ENCODE assay signal across 13 mouse cellular contexts in genomic region chr2:34843211-34843939, GRCm38 (mm10). TPM values are rescaled to one million over a fixed set of nuclear protein-coding genes. Genes with fewer than 3 reads are reported as not detected.
DNase-seq lines count a peak whose midpoint lies in the region; TF ChIP-seq lines count a peak whose summit lies in the region.
"Had no signal": no experiment of that assay in that cellular context is flagged by ENCODE, and none has a peak within 500 bp of the region (broad histone marks: within the 10 kb centered on the region; RNA-seq: fewer than 3 reads in every experiment).

No protein-coding gene starts in this region.

- peak in 1 of 2 experiments; percentile 16 for DNase-seq in left cerebral cortex, adult 2 months (ENCODE audit: extremely low spot score in 1 of 2, low spot score in 2 of 2)
- no peak for DNase-seq in left cerebral cortex, adult 8-10 months (ENCODE audit: low spot score in 2 of 2)
- DNase-seq in gastrocnemius, adult 2 months = peak; percentile 71
- DNase-seq in kidney, postnatal 25 days = peak; percentile 70 to 87
- peak; percentile 20 for DNase-seq in testis, postnatal 14 days (ENCODE audit: low spot score)
- DNase-seq in cerebellum, adult 18-20 months = no peak
- no peak for DNase-seq in layer of hippocampus, adult 9-10 months (ENCODE audit: low spot score)
- DNase-seq in thymus, postnatal 0 days (ENCODE audit: low spot score) = no peak
- DNase-seq: cerebellum, adult 9-10 months had no signal

- intact Hi-C loops in left cerebral cortex, adult 2 months (cut with DNase I) = no loop called here
- intact Hi-C loops in gastrocnemius, adult 2 months (cut with DNase I) = no loop called here

- peak overlapping the region; percentile 40; the same call in 1 of the 2 replicates for H3K27ac ChIP-seq in left cerebral cortex, adult 2 months
- H3K27ac ChIP-seq in gastrocnemius, adult 2 months = peak overlapping the region; percentile 77
- H3K27ac ChIP-seq: hindbrain, embryonic 13.5 days had no signal

- TF ChIP-seq CTCF in left cerebral cortex, adult 2 months (IDR thresholded peaks at IDR 0.05) = no peak
- TF ChIP-seq CTCF in gastrocnemius, adult 2 months (IDR thresholded peaks at IDR 0.05) = no peak

- no peak overlapping the region for H3K4me3 ChIP-seq in left cerebral cortex, adult 2 months
- H3K4me3 ChIP-seq in gastrocnemius, adult 2 months = 0 out of 2 replicates have a peak overlapping the region, but pooled peaks have one; percentile 5
- H3K4me3 ChIP-seq: hindbrain, embryonic 13.5 days had no signal

RNA-seq across cellular contexts. Expression of gene Gm34653, which starts 10.6 kb away (rescaled TPM):
- under 1 TPM in 1 of 2 experiments, not detected in 1; 0.27 TPM for total RNA-seq in left cerebral cortex, adult 2 months (2021)
- not detected for total RNA-seq in left cerebral cortex, adult 8-10 months (2022)
- total RNA-seq in gastrocnemius, adult 2 months (2021) = under 1 TPM; 0.18 to 0.39 TPM
- polyA plus RNA-seq in thymus, postnatal 0 days (2015; fragmentation: Nextera tagmentation; extraction: Ambion mirVana) = 0.08 TPM in 1 of 2 replicates, not detected in the other
- polyA plus RNA-seq: hindbrain, embryonic 13.5 days; limb, embryonic 11.5 days; stomach, embryonic 16.5 days had no signal

RNA-seq across cellular contexts. Expression of gene Fbxw2, which starts 17.3 kb away (rescaled TPM):
- total RNA-seq in left cerebral cortex, adult 2 months (2021) = 100 to 1,000 TPM in 1 of 2 experiments, 10 to 100 TPM in 1; 86.8 to 100 TPM
- 10 to 100 TPM; 84.5 to 99.0 (median 96.9) TPM for total RNA-seq in left cerebral cortex, adult 8-10 months (2022)
- total RNA-seq in gastrocnemius, adult 2 months (2021) = 10 to 100 TPM; 52.5 to 53.2 TPM
- polyA plus RNA-seq in thymus, postnatal 0 days (2015; fragmentation: Nextera tagmentation; extraction: Ambion mirVana) = 86.1 and 106 TPM in 2 replicates

RNA-seq across cellular contexts. Expression of gene Cutal, which starts 30.8 kb away (rescaled TPM):
- total RNA-seq in left cerebral cortex, adult 2 months (2021) = under 1 TPM; 0.23 to 0.93 TPM
- total RNA-seq in left cerebral cortex, adult 8-10 months (2022) = under 1 TPM in 2 of 4 experiments, not detected in 2; 0.22 to 0.37 TPM
- under 1 TPM; 0.17 to 0.69 TPM for total RNA-seq in gastrocnemius, adult 2 months (2021)
- 0.30 and 0.62 TPM in 2 replicates for polyA plus RNA-seq in thymus, postnatal 0 days (2015; fragmentation: Nextera tagmentation; extraction: Ambion mirVana)
- total RNA-seq: MEL had no signal
- polyA plus RNA-seq: hindbrain, embryonic 13.5 days; limb, embryonic 11.5 days had no signal

RNA-seq across cellular contexts. Expression of gene Psmd5, which starts 31.4 kb away (rescaled TPM):
- 10 to 100 TPM; 31.9 to 35.7 TPM for total RNA-seq in left cerebral cortex, adult 2 months (2021)
- 10 to 100 TPM; 33.6 to 46.2 (median 38.1) TPM for total RNA-seq in left cerebral cortex, adult 8-10 months (2022)
- total RNA-seq in gastrocnemius, adult 2 months (2021) = 10 to 100 TPM; 12.6 to 14.7 TPM
- 81.1 and 85.3 TPM in 2 replicates for polyA plus RNA-seq in thymus, postnatal 0 days (2015; fragmentation: Nextera tagmentation; extraction: Ambion mirVana)

RNA-seq across cellular contexts. Expression of gene Rabepk, which starts 43.7 kb away (rescaled TPM):
- 10 to 100 TPM; 32.0 to 34.4 TPM for total RNA-seq in left cerebral cortex, adult 2 months (2021)
- total RNA-seq in left cerebral cortex, adult 8-10 months (2022) = 10 to 100 TPM; 31.8 to 36.6 (median 32.6) TPM
- 1 to 10 TPM; 7.9 to 8.3 TPM for total RNA-seq in gastrocnemius, adult 2 months (2021)
- polyA plus RNA-seq in thymus, postnatal 0 days (2015; fragmentation: Nextera tagmentation; extraction: Ambion mirVana) = 35.1 and 37.3 TPM in 2 replicates

Comparison
In these comparisons a context has a peak if more than half of its experiments do, and no peak if none do; other contexts are left out.
1. DNase-seq: peak in gastrocnemius, adult 2 months (single experiment), kidney, postnatal 25 days (2 of 2) and testis, postnatal 14 days (single experiment); none in left cerebral cortex, adult 8-10 months (0 of 2), cerebellum, adult 18-20 months (0 of 2), layer of hippocampus, adult 9-10 months (single experiment) and thymus, postnatal 0 days (single experiment).